ENCODE assay signal across 22 mouse cellular contexts in the genomic region with DNA sequence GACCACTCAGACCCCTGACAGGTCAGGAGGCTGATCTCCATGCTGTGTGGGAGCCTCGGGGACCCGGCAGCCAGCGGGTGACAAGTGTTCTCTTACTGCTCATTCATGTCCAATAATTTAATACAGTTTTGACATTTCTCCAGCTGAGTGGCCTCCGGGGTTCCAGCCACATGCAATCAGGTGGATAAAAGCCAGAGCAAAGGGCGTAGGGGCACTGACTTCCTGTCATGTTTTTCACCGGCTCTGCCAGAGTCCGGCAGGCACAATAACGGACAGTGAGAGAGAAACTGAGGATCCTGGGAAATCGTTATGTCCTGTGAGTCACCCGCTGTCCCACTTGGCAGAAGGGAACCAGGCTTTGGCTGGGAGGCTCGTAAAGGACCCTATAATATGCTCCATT.
"Had no signal": no experiment of that assay in that cellular context is flagged by ENCODE, and none has a peak within 500 bp of the region (broad histone marks: within the 10 kb centered on the region; RNA-seq: fewer than 3 reads in every experiment).

No protein-coding gene starts in this region.

- H3K9me3 ChIP-seq: limb, embryonic 10.5 days; limb, embryonic 13.5 days; liver, embryonic 12.5 days; liver, embryonic 15.5 days; lung, embryonic 15.5 days; midbrain, embryonic 10.5 days; midbrain, embryonic 13.5 days; neural tube, embryonic 12.5 days; neural tube, embryonic 15.5 days; stomach, embryonic 15.5 days had no signal

- H3K27me3 ChIP-seq: liver, embryonic 12.5 days; liver, embryonic 15.5 days; lung, embryonic 15.5 days; midbrain, embryonic 13.5 days; neural tube, embryonic 15.5 days; stomach, embryonic 15.5 days had no signal

- H3K27ac ChIP-seq: kidney, postnatal 0 days; layer of hippocampus, adult 2 months; limb, embryonic 10.5 days; limb, embryonic 13.5 days; liver, embryonic 12.5 days; liver, embryonic 15.5 days; lung, embryonic 15.5 days; midbrain, embryonic 10.5 days; midbrain, embryonic 13.5 days; neural tube, embryonic 12.5 days; neural tube, embryonic 15.5 days; stomach, embryonic 15.5 days had no signal

- DNase-seq: kidney, adult 8-10 months; layer of hippocampus, adult 9-11 months; liver; lung, adult 18-20 months; lung, postnatal 10 days; lung, postnatal 36 days; right cerebral cortex, postnatal 25 days; spleen, adult 18-20 months; thymus, postnatal 25 days had no signal

- H3K9ac ChIP-seq: limb, embryonic 13.5 days; liver, embryonic 12.5 days; liver, embryonic 15.5 days; lung, embryonic 15.5 days; midbrain, embryonic 13.5 days; neural tube, embryonic 12.5 days; neural tube, embryonic 15.5 days; stomach, embryonic 15.5 days had no signal

- H3K4me3 ChIP-seq: layer of hippocampus, adult 2 months; limb, embryonic 10.5 days; limb, embryonic 13.5 days; liver, embryonic 12.5 days; liver, embryonic 15.5 days; lung, embryonic 15.5 days; megakaryocyte, embryonic 14.5 days; midbrain, embryonic 10.5 days; midbrain, embryonic 13.5 days; neural tube, embryonic 12.5 days; neural tube, embryonic 15.5 days; stomach, embryonic 15.5 days had no signal

- H3K36me3 ChIP-seq: limb, embryonic 10.5 days; limb, embryonic 13.5 days; liver, embryonic 12.5 days; liver, embryonic 15.5 days; lung, embryonic 15.5 days; midbrain, embryonic 10.5 days; midbrain, embryonic 13.5 days; neural tube, embryonic 12.5 days; neural tube, embryonic 15.5 days; stomach, embryonic 15.5 days had no signal

- H3K4me1 ChIP-seq: limb, embryonic 13.5 days; liver, embryonic 12.5 days; liver, embryonic 15.5 days; lung, embryonic 15.5 days; megakaryocyte, embryonic 14.5 days; midbrain, embryonic 10.5 days; stomach, embryonic 15.5 days had no signal

- H3K4me2 ChIP-seq: limb, embryonic 13.5 days; liver, embryonic 12.5 days; liver, embryonic 15.5 days; lung, embryonic 15.5 days; midbrain, embryonic 13.5 days; neural tube, embryonic 12.5 days; neural tube, embryonic 15.5 days; stomach, embryonic 15.5 days had no signal

- ATAC-seq: liver, embryonic 12.5 days; midbrain, embryonic 13.5 days had no signal
